Mouse (Mus musculus) stomach, postnatal 0 days (tissue): ENCODE results near the gene Gm10912. TPM values are rescaled to one million over a fixed set of nuclear protein-coding genes. Genes with fewer than 3 reads are reported as not detected.
"Not testable (repeated sequence)": the region's sequence is repeated elsewhere in the genome, so short reads cannot be mapped to it uniquely, and the experiment has no call there.

Source experiments
- ATAC-seq: fragments of 200-750 bp; cut with Nextera tagmentation; 2 replicates; pipeline ENCODE4 v1.8.0; 2017; ENCODE audit not compliant: low FRiP score, low TSS enrichment
- DNase-seq: peaks from one replicate; pipeline ENCODE4 v3.0.0-alpha.2; 2016; ENCODE audit warnings: low spot score
- H3K27ac ChIP-seq: fragments of 300-500 bp; sonication (generic); replicated peaks from 2 replicates; pipeline ENCODE4 v1.5.1; 2014; ENCODE audit warnings: mild to moderate bottlenecking, control low read depth
- H3K27me3 ChIP-seq: fragments of 300-500 bp; sonication (generic); 2 replicates; pipeline ENCODE4 v1.6.1; 2014; ENCODE audit warnings: low read length; ENCODE audit not compliant: control insufficient read depth, insufficient read depth
- H3K36me3 ChIP-seq: fragments of 300-500 bp; sonication (generic); 2 replicates; pipeline ENCODE4 v1.6.1; 2014; ENCODE audit warnings: low read length, mixed read lengths; ENCODE audit not compliant: control insufficient read depth, insufficient read depth
- H3K4me1 ChIP-seq: fragments of 300-500 bp; sonication (generic); replicated peaks from 2 replicates; pipeline ENCODE4 v1.6.1; 2014; ENCODE audit warnings: antibody characterized with exemption; ENCODE audit not compliant: control insufficient read depth, insufficient read depth
- H3K4me2 ChIP-seq: fragments of 300-500 bp; sonication (generic); replicated peaks from 2 replicates; pipeline ENCODE4 v1.6.1; 2014; ENCODE audit warnings: low read depth, mild to moderate bottlenecking, control low read depth, moderate library complexity
- H3K4me3 ChIP-seq: fragments of 300-500 bp; sonication (generic); 2 replicates; pipeline ENCODE4 v1.5.1; 2014; ENCODE audit warnings: low read depth, low read length, control low read depth
- H3K9ac ChIP-seq: fragments of 300-500 bp; sonication (generic); 2 replicates; pipeline ENCODE4 v1.6.1; 2014; ENCODE audit warnings: mild to moderate bottlenecking, low read length, control low read depth, mixed read lengths
- H3K9me3 ChIP-seq: fragments of 300-500 bp; sonication (generic); 2 replicates; pipeline ENCODE4 v1.6.1; 2016; ENCODE audit warnings: low read length; ENCODE audit not compliant: control insufficient read depth
- CTCF ChIP-seq: IDR thresholded peaks from 2 replicates; pipeline ENCODE4 v1.5.1; 2016; ENCODE audit warnings: antibody characterized with exemption, low read depth, mild to moderate bottlenecking, moderate library complexity
- EP300 ChIP-seq: optimal IDR thresholded peaks from 2 replicates; pipeline ENCODE3; 2016; ENCODE audit warnings: antibody characterized with exemption
- WGBS: fragments of 180-500 bp; shearing (Covaris S2); extraction: QIAGEN DNeasy Blood & Tissue Kit; methylation state at CpG from one replicate; pipeline ENCODE4 v1.1.7; 2014; 5-methylcytosine and 5-hydroxymethylcytosine counted together
- polyA plus RNA-seq: library from polyadenylated mRNA; unstranded; fragments of >200 nt; fragmentation: Nextera tagmentation; extraction: Ambion mirVana; gene quantifications from 2 replicates; pipeline ENCODE4 v1.2.1, GENCODE M21; 2015

Gene Gm10912
- polyA plus RNA-seq, 1 experiment from 2014 or later: not detected

DNA sequence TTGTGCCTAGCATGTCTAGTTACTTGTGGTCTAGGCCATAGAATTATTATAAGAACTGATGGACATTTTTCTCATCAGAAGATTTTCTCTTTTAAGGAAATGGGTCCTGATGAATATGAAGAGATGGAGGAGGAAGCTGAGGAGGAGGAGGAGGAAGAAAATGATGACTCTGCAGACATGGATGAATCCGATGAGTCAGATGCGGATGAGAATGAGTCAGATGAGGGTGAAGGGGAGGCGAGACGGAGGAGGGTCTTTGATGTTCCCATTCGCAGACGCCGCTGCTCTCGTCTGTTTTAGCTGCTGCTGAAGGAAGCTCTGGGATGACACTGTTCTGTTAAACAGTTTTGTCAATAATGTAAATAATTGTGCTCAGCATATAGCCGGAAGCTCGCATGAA lies 5.8 kb upstream of the Gm10912 start:
- Histone ChIP-seq H3K4me3 (no peak overlapping the region), H3K9ac (no peak overlapping the region), H3K4me2 (no peak overlapping the region), H3K9me3 (no peaks in the 10 kb centered on the region), H3K4me1 (no peaks in the 10 kb centered on the region), H3K36me3 (peaks cover 5% of the 10 kb centered on the region), H3K27ac (no peak overlapping the region), H3K27me3 (no peaks in the 10 kb centered on the region)
- DNase-seq (no peak), ATAC-seq (no peak)
- TF ChIP-seq EP300 (no peak), CTCF (no peak)
- 50% methylated on average over 10 of the region's 10 CpGs for WGBS

DNA sequence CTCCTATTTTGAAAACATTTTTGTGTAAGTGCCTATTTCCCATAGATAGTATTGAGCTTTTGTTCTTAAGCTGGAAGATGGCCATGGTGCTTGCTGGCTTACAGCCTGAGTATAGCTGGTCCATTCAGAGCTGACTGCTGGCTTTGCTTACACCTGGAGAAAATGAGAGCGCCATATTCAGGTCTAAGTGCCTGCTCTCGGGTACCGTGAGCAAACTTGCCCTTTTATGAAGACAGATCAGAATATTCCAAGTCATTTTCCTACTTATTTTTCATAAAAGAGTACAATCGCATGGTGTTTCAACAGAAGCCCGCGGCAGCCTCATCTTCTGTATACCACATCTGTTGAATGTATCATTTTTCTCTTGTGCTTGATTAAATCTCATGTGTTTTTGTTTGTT lies 4.6 kb upstream of the Gm10912 start:
- no peaks in the 10 kb centered on the region for H3K9me3 ChIP-seq
- no peak overlapping the region for H3K27ac ChIP-seq
- no peak overlapping the region for H3K4me3 ChIP-seq
- H3K9ac ChIP-seq: no peak overlapping the region
- H3K4me1 ChIP-seq: no peaks in the 10 kb centered on the region
- no peak for TF ChIP-seq CTCF
- no peak for TF ChIP-seq EP300
- H3K36me3 ChIP-seq: peaks cover 5% of the 10 kb centered on the region
- 95% methylated on average over 6 of the region's 6 CpGs for WGBS
- no peaks in the 10 kb centered on the region for H3K27me3 ChIP-seq
- no peak overlapping the region for H3K4me2 ChIP-seq
- ATAC-seq (no peak), DNase-seq (no peak)

DNA sequence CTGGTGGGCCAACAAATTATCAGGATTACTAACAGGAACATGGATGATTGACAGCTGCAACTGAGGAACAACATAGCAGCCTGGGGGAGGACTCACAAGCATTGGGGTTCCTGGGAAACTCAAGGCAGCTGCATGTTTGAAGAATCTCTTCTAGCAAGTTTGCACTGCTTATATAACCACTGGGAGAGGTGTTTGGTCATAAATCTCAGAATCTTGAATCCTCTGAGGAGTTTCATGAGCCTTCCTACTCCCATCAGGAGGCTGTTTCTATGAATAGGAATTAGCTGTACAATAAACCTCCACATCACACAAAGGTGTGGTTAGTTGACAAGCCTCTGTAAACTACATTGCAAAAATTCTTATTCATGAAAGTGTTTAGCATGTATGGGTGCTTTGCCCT lies 3.0 kb upstream of the Gm10912 start:
- DNase-seq: no peak
- no peak for TF ChIP-seq EP300
- TF ChIP-seq CTCF: no peak
- no peak overlapping the region for H3K9ac ChIP-seq
- H3K36me3 ChIP-seq: peaks cover 5% of the 10 kb centered on the region
- ATAC-seq: peak; percentile 62; the same call in 1 of the 2 replicates
- no peak overlapping the region for H3K27ac ChIP-seq
- H3K27me3 ChIP-seq: no peaks in the 10 kb centered on the region
- H3K4me1 ChIP-seq: no peaks in the 10 kb centered on the region
- H3K9me3 ChIP-seq: no peaks in the 10 kb centered on the region
- no peak overlapping the region for H3K4me3 ChIP-seq
- no peak overlapping the region for H3K4me2 ChIP-seq

GRCm38 (mm10) chr2:104064152-104064551 lies 1.5 kb upstream of the Gm10912 start:
- H3K36me3 ChIP-seq: peaks cover 5% of the 10 kb centered on the region
- no peak overlapping the region for H3K9ac ChIP-seq
- H3K4me3 ChIP-seq: no peak overlapping the region
- no peak overlapping the region for H3K27ac ChIP-seq
- no peaks in the 10 kb centered on the region for H3K27me3 ChIP-seq
- H3K4me2 ChIP-seq: no peak overlapping the region
- 76% methylated on average over 2 of the region's 2 CpGs for WGBS
- no peaks in the 10 kb centered on the region for H3K4me1 ChIP-seq
- H3K9me3 ChIP-seq: no peaks in the 10 kb centered on the region
- no peak for TF ChIP-seq EP300
- no peak for TF ChIP-seq CTCF
- ATAC-seq: no peak
- DNase-seq: no peak

- not testable (repeated sequence) for H3K4me2 ChIP-seq, H3K27ac ChIP-seq, H3K27me3 ChIP-seq, H3K36me3 ChIP-seq, ATAC-seq, H3K4me1 ChIP-seq, H3K9me3 ChIP-seq, H3K9ac ChIP-seq, DNase-seq, H3K4me3 ChIP-seq
- WGBS: 93% methylated on average over 7 of the region's 7 CpGs
These were observed 2.8 kb downstream of the Gm10912 start, which contains the start of gene Gm10799 for GRCm38 (mm10) chr2:104068450-104068849. Gene Gm10799, minus strand, starts transcription at chr2:104068550.

DNA sequence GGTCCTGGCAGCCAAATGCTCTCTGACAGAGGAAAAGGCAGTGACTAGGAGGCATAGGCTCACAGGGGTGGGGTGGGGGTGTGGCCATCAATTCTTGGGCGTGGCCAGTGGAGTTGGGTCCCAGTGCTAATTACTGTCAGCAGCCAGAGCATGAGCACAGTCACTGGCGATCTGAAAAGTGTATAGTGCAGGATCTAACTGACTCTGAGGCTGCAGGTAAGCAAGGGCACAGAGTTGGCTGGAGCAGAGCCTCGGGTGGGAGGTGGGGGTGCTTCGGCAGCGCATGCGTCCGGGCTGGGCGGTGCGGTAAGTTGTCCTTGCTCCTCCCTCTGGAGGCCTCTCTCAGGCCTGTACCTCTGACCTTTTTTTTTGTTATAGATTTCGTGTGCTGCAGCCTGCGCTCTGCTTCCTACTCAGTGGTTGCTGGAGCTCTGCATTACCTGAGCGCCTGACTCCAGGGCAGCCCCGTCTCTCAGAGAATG lies 4.1 kb downstream of the Gm10912 start, which contains the start of gene Cd59b:
Cd59b (plus strand) TSS at position 146 of the 482 bp plus-strand sequence.
- Histone ChIP-seq H3K36me3 (no peaks in the 10 kb centered on the region), H3K27me3 (no peaks in the 10 kb centered on the region), H3K27ac (no peak within 1 kb of the TSS), H3K9ac (0 out of 2 replicates have a peak within 1 kb of the TSS, but pooled peaks have one; percentile 13), H3K4me1 (no peaks in the 10 kb centered on the region), H3K4me3 (peak within 1 kb of the TSS; percentile 32), H3K4me2 (peak within 1 kb of the TSS; percentile 47), H3K9me3 (no peaks in the 10 kb centered on the region)
- TF ChIP-seq EP300 (no peak), CTCF (no peak)
- WGBS: 8% methylated on average over 13 of the region's 13 CpGs
- DNase-seq (peak; percentile 85), ATAC-seq (peak; percentile 89)

DNA sequence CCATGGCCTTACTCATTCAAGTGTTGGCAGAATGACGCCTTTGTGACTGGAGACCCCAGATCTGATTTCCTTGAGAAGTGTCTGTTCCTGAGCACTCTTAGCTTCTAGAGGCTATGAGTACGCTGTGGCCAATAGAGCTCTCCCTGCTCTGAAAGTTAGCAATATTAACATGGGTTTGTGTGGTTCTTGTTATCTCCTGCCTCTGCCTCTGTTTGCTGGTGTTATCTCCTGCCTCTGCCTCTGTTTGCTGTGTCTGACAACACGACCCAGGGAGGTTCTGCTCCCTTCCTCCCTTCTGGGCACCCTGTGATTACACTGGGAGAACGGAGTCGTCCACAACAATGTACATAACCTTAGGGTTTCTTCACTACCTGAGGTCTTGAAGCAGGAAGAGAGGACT lies 12.7 kb downstream of the Gm10912 start:
- not testable (repeated sequence) for H3K4me3 ChIP-seq, DNase-seq, H3K4me1 ChIP-seq, H3K27me3 ChIP-seq, H3K27ac ChIP-seq, H3K36me3 ChIP-seq, H3K9ac ChIP-seq, H3K9me3 ChIP-seq, H3K4me2 ChIP-seq
- peak; percentile 68 for ATAC-seq
- WGBS: 57% methylated on average over 4 of the region's 5 CpGs

GRCm38 (mm10) chr2:104081436-104082050 lies 15.9 kb downstream of the Gm10912 start:
- H3K4me1 ChIP-seq, H3K27ac ChIP-seq, H3K36me3 ChIP-seq, DNase-seq, H3K4me3 ChIP-seq, H3K4me2 ChIP-seq, H3K9ac ChIP-seq, ATAC-seq, H3K9me3 ChIP-seq, H3K27me3 ChIP-seq: not testable (repeated sequence)
- WGBS: no CpG with 5 or more reads among the region's 1 CpGs
